Mouse (Mus musculus): Measurements from ENCODE around the gene Ttll5.

Gene Ttll5

DNA sequence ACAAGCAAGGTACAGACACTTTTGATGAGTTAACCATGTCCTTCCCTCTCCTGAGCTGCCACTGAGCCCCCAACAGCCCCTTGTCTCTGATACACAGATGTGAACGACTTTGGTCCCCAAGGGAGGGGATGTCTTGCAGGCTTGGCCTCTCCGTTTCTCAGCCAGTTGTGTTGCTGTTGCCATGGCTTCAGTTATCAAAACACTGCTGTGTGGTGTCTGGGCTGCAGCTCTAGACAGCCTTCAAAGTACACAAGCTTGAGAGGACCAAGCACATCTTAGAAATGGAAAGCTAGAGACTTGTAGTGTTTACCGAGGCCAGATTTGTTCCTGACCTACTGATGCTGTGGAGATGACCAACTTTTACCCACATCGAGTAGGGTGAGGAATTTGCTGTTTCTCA is 102.4 kb downstream of the Ttll5 start:
- DNase-seq (ENCODE audit: low read depth, low spot score) = no peak

DNA sequence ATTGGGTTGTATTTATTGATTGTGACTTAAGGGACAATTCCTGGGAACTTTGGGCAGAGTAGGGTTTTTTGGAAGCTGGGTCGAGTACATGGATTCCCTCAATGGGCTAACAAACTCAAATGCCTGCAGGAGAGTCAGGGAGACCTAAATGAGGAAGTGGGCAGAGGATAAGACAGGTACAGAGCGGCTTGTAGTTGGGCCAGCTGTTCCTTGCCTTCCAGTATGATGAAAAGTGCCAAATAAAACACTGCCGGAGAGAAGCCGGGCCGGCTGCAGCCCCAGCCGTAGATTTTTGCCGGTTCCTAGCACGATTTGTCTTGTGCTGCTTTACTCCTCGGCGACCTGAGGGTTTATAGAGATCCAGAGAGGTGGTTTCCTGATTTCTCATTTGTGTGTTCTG is 104.1 kb downstream of the Ttll5 start:
- no peak for DNase-seq (ENCODE audit: low read depth, low spot score)

DNA sequence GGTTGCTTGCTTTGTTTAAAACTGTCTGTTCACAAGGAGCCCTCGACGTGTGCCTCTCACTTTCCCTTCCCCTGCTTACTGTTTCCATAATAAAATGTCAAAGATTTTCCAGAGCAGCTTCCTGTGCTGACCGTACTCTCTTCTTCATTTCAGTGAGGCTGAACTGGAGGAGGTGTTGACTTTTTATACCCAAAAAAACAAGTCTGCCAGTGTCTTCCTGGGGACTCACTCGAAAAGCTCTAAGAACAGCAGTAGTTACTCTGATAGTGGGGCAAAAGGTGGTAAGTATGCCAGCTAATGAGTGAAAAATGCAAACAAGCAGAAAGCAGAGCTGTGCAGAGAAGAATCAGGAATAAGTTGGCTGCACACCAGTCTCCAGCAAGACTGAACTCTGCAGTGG is 105.3 kb downstream of the Ttll5 start:
- DNase-seq (ENCODE audit: low read depth, low spot score) = no peak

DNA sequence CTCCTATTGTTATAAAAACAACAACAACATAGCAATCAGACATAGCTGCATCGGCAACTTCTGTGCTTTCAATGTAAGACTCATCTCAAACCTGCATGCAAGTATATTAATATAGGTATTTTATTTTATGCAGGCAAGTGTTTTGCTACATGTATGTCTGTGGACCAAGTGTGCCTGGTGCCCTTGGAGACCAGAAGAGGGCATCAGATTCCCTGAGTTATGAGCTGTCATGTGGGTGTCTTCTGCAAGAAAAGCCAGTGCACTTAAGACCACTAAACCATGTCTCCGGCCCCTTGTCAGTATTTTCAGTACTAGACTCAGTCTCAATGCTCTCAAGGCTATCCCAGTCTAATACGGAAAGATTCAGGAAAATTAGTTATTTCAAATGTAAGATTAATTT is 106.3 kb downstream of the Ttll5 start:
- no peak for DNase-seq (ENCODE audit: low read depth, low spot score)

DNA sequence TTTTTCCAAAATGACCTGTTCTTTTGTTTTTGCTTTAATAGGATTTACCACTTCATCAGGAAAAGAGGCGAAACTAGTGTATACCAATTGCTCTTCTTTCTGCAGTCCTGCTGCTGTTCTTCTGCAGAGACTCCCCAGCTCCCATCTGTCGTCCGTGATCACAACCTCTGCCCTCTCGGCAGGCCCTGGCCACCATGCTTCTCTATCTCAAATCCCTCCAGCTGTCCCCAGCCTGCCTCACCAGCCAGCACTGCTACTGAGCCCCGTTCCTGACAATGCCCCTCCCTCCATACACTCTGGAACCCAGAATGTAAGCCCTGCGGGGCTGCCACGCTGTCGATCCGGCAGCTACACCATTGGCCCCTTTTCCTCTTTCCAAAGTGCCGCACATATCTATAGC is 108.8 kb downstream of the Ttll5 start:
- no peak for DNase-seq (ENCODE audit: low read depth, low spot score)

DNA sequence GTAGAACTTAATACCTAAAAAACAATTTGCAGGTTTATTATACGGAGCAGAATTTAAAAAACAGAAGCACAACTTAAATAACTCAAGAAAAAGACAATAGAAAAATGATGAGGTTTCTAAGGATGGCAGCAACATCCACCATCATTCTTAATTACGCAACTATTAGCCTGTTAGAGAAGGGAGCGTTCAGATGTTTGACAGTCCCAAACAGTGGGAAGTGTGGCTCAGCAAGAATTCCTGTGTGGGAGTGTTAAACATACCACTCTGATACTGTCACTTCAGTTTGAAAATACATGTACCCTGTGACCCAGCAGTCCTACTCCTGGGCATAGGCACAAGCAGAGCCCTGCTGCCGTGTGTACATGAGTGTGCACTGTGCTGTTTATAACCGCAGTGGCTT is 112.9 kb downstream of the Ttll5 start:
- DNase-seq (ENCODE audit: low read depth, low spot score) = no peak

DNA sequence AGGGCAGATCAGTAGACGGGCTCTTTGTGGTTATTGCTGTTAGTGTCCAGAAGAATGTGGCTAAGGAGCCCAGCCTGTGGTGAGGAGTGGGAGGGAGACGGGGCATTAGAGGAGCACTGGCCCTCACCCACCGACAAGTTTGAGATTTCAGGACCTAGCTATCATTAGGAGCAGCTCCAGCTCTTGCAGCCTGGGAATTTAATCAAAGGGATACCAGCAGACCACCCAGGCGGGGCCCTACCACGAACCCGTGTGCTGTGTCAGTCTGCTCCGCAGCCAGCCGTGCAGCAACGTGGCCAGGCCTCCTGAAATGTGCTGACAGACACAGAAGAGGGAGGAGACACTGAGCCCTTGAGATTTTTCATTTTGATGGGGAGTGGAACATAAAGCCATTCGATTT is 119.0 kb downstream of the Ttll5 start:
- no peak for DNase-seq (ENCODE audit: low read depth, low spot score)

DNA sequence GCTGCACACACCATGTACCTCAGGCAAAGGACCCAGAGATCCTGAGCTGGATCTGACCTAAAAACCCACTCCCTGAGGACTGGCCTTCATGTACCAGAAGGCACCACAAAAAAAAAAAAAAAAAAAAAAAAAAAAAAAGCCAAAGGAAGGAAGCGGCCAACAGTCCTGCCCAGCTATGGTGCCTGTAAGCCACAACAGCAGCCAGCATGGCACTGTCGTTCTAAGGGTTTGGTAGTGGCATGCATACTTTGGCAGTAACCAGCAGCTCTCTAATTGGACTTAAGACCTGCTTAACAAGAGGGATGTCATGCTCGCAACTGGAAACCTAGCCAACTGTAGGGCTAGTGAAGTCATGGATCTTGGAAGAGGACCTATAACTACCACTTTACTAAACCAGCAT is 120.0 kb downstream of the Ttll5 start:
- no peak for DNase-seq (ENCODE audit: low read depth, low spot score)

DNA sequence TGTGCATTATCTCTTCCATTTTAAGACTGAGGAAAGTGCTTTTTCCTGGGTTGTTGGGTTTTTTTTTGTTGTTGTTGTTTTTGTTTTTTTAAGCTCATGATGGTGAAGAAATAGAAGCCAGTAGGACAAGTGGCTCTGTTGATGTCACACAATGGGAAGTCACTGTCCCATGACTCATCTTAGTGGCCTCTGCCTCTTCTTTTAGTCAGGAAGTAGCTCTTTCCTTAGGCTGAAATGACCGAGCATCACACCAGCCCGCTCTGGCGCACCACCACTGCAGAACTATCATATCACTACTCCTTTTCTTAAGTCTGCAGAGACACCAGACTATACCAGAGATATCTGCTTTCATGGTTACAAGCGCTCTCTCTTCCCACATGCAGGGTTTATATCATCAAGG is 122.7 kb downstream of the Ttll5 start:
- no peak for DNase-seq (ENCODE audit: low read depth, low spot score)

DNA sequence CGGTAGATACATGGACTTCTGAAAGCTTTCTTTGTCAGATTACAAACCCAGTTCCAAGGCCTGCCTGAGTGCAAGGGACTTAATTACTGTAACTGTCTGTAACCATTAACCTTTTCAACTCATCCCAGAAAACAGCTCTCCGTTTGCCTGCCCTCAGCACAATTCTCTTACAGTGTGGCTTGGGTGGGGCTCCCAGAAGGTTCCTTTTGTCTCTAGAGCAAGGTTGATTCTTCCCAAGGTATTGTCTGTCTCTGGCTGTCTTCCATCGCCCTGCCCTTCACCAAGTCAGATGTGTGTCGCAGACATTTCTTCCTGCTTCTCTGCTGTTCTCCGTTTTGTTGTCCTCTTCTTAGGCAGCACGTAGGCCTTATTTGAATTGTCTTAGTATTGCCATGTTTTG is 125.2 kb downstream of the Ttll5 start:
- no peak for DNase-seq (ENCODE audit: low read depth, low spot score)

DNA sequence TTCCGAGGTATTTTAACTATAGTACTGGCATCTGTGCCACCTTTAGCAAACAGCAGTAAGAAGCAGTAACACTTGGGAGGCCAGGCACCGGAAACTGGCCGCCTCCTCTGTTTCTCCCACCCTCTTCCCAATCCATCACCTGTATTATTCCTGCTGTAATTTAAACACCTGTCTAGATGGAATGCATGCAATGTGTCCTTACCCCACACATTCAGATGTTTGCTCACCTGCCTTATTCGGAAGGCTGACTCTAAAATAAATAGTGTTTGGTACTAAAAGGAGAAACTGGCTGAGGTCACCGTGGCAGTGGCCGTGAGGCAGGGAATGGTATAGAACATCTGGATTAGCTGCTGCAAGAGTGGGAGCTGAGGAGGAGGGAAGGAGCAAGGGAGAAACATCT is 125.9 kb downstream of the Ttll5 start:
- DNase-seq (ENCODE audit: low read depth, low spot score) = no peak

DNA sequence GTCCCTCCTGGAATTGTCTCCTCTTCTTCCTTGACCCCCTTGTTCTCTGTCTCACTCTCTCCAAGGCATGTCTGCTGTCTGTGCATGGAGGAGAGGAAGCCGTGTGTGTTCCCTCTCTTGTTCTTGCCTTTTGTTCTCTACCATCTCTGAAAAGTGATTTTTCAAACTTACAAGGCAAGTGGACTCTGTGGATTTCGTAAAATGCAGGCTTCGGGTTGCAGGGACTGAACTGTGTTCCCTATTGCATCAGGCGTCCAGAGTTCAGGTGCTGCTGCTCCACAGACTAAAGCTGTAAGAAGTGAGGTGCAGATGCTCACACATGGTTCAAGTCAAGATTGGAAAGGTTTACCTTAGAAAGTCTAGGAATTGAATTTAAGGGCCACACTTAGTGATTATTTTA is 126.6 kb downstream of the Ttll5 start:
- no peak for DNase-seq (ENCODE audit: low read depth, low spot score)

DNA sequence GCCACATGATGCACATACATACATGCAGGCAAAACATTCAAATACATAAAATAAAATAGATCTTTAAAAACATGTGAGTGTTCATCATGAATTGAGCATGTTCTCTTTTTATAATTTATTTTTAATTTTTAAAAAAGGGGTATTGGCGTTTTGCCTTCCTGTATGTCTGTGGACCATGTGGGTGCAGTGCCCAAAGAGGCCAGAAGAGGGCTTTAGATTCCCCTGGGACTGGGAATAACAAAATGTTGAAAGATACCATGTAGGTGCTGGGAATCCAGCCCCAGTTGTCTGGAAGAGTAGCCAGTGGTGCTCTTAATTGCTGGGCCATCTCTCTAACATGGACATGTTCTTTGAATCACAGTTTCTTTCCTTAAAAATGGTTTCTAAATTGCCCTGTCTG is 127.4 kb downstream of the Ttll5 start:
- DNase-seq (ENCODE audit: low read depth, low spot score) = no peak

DNA sequence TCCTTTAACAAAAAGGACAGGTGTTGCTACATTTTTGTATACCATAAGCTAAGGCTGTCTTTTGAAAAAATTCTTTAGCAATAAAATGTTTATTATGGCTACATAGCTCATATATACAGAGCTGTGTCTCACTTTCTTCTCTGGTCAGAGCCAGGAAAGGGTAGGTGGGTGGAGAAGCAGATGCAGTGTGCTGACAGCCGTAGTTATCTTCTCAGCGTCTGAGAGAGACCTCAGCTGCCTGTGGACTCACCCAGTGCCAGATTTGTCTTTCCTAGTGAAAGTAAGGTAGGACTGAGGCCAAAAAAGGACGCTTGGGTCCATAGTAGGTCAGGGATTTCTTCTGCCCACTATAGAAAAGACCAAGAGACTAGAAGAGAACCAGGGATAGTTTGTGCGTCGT is 127.9 kb downstream of the Ttll5 start:
- no peak for DNase-seq (ENCODE audit: low read depth, low spot score)

DNA sequence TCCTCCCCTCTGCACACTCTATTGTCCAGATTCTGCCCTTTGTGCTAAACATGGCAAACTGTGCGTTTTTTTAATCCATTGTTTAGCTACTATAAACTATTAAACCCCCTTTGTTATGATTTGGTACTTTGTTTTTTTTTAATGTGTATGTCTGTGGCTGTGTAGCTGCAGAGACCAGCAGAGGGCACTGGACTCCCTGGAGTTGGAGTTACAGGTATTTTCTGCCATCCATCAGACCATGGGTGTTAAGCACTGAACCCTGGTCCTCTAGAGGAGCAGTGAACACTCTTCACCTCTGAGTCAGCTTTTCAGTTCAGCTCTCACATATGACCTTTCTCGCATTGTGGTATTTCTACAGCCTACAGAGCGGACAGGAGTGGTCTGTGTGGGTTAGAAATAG is 129.7 kb downstream of the Ttll5 start:
- DNase-seq (ENCODE audit: low read depth, low spot score) = no peak

DNA sequence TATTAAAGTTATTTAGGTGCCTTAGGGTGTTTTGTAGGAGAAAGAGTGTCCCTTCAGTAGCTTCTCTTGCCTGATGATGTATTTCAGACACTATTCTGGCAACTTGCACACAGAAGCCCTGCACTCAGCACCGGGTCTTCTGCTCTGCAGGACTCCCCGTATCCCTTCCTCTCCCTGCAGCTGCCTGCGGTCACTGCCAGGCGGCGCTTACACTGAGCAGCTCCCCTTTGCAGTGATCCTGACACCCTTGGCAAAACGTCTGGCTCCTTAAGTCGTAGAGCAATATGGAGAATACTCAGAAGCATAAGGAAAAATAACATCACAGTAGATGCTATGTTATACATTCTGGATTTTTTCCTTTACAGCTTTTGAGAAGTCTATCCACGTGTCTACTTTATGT is 130.6 kb downstream of the Ttll5 start:
- no peak for DNase-seq (ENCODE audit: low read depth, low spot score)

DNA sequence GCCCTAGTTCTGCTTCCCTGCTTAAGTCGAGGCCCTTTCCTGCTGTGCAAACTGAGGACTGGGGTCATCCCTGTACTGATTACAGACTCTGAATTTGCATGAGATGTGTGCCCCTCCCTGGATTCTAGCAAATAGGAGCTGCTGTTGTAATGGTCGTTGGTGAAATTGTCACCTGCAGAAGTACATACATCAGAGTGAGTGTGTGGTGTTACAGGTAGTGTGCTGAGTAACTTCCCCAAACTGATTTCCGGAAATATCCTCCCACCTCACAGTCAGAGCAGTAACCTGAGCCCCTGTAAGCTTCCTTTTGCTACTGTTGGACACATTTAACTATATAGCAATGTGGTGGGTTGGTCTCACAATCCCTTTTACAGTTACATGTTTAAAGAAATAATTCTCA is 131.2 kb downstream of the Ttll5 start:
- DNase-seq (ENCODE audit: low read depth, low spot score) = no peak

DNA sequence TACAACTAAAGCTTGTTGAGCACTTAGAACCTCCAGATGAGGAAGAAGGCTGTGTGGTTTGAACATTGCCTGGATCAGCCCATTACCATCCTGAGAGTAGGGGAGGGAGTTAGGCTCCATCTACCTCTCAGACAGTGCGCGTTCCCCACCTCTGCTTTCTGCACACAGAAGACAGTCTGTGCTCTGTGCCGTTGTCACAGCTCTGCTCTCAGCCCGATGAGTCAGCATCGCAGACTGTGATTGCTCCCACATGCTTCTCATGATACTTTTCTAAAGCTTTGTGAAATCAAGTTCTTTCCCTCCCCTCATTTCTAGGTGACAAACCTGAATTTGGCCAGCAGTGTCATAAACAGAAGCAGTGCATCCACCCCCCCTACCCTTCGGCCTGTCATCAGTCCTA is 131.8 kb downstream of the Ttll5 start:
- DNase-seq (ENCODE audit: low read depth, low spot score) = no peak

DNA sequence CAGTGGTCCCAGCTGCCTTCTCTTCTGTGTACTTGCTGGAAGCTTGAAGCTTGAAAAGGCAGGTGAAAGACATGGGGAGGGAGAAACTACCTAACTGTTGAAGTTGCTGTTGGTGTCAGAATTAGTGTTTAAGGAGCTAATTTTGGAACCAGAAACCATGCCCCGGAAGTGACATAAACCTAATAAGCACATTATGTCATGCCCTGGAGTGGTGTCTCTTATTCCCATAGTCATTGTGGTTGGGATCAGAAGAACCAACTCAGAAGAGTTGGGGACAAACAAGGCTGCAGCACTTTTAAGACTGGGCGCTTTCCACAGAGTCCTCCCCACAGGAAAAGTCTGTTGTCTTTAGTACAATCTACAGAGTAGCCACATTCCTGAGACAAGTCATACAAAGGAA is 134.0 kb downstream of the Ttll5 start:
- no peak for DNase-seq (ENCODE audit: low read depth, low spot score)

DNA sequence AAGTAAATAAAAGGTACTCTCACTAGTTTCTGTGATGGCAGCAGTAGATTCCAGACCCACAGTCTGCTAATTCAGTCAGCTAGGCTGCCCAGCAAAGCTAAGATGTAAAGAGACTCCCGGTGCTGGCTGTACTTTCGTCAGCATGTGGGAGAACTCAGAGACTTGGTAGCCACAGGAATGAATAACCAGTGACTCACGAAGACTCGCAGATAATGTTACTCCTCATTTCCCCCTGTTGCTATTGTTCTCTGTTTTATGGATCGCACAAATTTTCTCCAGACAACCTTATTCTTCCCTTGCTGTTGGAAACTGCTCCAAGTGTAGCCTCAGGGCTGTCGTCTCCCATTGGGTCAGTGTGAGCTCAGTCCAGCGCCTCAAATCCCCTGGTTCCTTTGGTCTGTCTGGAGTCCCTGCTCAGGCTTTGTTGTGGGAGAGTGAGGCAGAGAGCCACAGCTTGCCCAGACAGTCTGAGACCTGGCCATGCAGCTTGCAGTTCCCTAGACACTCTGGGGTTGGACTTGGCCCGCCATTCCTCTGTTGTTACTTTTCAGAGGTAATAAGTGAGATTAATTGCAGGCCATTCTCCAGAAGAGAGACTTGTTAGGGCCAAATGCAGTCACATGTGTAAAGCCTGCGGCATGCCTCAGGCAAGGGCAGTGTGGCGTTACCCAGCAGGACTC is 135.5 kb downstream of the Ttll5 start:
- DNase-seq (ENCODE audit: low read depth, low spot score) = no peak

DNA sequence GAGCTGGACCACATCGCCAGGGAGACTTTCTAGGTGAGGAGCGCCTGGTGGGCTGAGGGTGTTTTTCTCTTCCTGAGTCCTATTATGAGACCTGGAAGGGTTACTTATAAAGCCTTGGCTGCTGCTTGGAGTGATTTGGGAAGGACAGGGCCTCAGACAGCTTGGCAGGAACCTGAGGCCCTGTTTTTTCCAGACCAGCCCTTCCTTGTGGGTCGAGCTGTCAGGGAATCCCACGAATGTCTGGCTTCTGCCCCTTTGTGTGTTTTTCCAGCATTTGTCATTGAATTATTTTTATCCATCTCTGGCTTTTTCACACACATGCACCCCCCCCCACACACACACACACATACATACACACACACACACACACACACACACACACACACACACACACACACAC is 136.2 kb downstream of the Ttll5 start:
- DNase-seq (ENCODE audit: low read depth, low spot score) = no peak

DNA sequence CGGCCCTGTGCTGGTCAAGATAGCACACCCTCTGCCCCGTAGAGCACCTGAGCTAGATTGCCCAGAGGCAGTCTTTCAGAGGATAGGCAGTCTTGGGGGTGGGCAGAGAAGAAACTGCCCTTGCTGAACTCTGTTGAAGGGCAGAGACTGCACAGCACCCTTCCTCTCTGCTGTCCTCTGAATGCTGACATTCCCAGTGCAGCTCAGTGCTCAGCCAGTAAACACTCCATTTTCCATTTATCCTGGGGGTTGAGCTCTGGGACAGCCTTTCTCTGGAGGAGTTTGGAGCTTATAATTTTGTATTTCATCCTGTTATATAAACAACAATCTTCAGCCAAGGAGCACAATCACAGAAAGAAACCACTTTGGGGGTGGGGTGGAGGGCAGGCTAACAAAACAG is 138.7 kb downstream of the Ttll5 start:
- no peak for DNase-seq (ENCODE audit: low read depth, low spot score)

DNA sequence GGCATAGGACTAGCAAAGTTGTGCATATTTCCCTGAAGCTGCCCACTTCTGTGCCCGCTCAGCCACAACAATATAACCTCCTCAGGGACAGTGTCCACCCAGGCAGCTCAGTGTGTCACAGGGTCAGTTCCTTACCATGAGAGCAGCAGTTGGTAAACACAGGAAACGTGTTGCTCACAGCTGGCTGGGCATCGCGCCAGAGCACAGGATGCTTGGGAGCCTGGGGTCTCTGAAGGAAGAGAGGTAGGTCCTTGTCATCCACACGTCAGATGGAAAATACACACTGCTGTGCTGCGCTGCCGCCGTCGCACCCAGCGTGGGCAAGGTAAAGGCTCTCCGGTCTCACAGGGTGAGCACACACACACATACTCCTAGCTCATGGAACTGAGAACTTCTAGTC is 139.2 kb downstream of the Ttll5 start:
- no peak for DNase-seq (ENCODE audit: low read depth, low spot score)

DNA sequence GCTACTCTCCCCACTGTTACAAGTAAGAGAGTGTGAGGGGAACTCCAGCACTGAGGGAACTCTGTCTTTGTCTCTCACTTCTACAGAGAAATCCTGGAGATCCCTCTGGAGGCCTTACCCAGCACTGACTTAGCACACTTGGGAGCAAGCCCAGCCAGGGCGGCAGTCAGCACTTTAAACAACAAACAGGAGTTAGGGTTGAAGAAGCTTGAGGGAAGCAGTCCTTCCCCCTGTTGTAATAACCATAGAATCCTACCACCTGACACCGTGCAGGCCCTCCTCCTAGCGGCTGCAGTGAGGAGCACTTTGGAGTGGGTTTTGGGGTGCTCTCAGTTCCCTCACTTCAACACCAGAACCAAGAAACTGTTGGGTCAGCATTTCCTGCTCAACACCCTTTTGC is 140.0 kb downstream of the Ttll5 start:
- DNase-seq (ENCODE audit: low read depth, low spot score) = no peak
